Mouse (Mus musculus): ENCODE results near the gene Nufip2. TPM values are rescaled to one million over a fixed set of nuclear protein-coding genes. Genes with fewer than 3 reads are reported as not detected.

Nufip2 gene
- polyA plus RNA-seq, 1 experiment = 30.1 TPM

DNA sequence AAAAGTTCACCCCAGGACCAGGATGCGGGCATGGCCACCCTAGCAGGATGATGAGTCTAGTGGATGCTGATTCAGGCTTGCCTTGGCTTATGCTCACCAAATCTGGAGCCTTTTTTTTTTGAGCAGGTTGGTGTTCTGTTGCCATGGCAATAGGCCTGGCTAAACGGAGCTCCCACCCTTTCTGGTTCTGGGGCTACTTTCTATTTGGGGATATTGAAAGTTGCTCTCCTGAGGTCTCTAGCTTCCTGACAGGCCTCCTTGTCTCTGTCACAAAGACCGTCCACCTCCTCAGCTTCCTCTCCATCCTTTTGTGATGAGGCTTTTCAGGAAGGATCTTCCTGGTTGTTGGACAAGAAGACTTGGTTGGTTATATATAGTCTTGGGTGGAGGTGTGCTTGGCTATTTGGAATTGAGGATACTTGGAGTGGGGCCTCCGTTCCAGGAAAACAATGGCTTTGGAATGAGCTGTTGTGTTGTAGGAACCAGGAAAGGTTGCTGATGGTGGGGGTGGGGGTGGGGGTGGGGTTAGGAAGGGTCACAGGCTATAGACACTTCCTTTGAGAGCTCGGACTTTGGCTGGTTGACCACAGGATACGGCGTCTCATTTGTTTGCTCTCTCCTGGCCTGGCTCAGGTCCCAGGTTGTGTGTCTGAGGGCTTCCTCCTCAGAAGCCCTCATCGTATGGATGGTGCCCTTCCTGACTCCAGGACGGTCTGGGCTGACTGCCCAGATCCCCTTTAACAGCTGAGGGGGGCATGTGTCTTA, 78.9 kb downstream of the Nufip2 start:
- no peak for TF ChIP-seq CTCF (IDR thresholded peaks at IDR 0.05; ENCODE audit: borderline replicate concordance, control insufficient read depth, extremely low read depth, insufficient read depth, low read length, poor library complexity)
- TF ChIP-seq POLR2A (IDR thresholded peaks at IDR 0.05; ENCODE audit: control insufficient read depth, extremely low read depth, insufficient read depth, low read length, poor library complexity) = no peak
- WGBS = 76% methylated on average over 9 of the region's 9 CpGs
- DNase-seq = no peak
- Histone ChIP-seq H3K36me3 (ENCODE audit: control insufficient read depth, insufficient read depth, low read length) (no peaks in the 10 kb centered on the region), H3K4me1 (replicated peaks; ENCODE audit: control insufficient read depth, insufficient read depth, low read length) (peaks cover 37% of the 10 kb centered on the region), H3K27ac (ENCODE audit: control insufficient read depth, insufficient read depth, low read length) (no peak overlapping the region), H3K27me3 (ENCODE audit: control insufficient read depth, insufficient read depth, low read length) (no peaks in the 10 kb centered on the region), H3K4me3 (ENCODE audit: control insufficient read depth, insufficient read depth, low read length) (no peak overlapping the region)

DNA sequence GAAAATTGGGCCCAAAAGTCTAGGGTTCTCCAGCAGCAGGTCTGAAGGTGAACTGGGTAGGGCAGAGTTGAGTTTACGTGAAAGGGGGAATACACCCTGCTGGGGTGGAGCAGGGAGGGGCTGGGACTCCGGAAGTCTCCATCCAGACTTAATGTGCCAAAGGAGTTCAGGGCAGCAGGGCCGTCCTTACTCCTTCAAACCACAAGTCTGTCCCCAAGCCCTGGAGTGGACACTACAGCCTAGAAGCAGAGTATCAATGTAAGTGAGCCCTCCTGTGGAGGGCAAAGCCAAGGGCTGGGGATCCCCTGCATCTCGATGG, 79.5 kb downstream of the Nufip2 start:
- peaks cover 41% of the 10 kb centered on the region for H3K4me1 ChIP-seq (replicated peaks; ENCODE audit: control insufficient read depth, insufficient read depth, low read length)
- 91% methylated on average over 4 of the region's 4 CpGs for WGBS
- H3K27ac ChIP-seq (ENCODE audit: control insufficient read depth, insufficient read depth, low read length) = no peak overlapping the region
- DNase-seq = no peak
- no peak overlapping the region for H3K4me3 ChIP-seq (ENCODE audit: control insufficient read depth, insufficient read depth, low read length)
- no peaks in the 10 kb centered on the region for H3K36me3 ChIP-seq (ENCODE audit: control insufficient read depth, insufficient read depth, low read length)
- H3K27me3 ChIP-seq (ENCODE audit: control insufficient read depth, insufficient read depth, low read length) = no peaks in the 10 kb centered on the region
- TF ChIP-seq CTCF (IDR thresholded peaks at IDR 0.05; ENCODE audit: borderline replicate concordance, control insufficient read depth, extremely low read depth, insufficient read depth, low read length, poor library complexity) = no peak
- TF ChIP-seq POLR2A (IDR thresholded peaks at IDR 0.05; ENCODE audit: control insufficient read depth, extremely low read depth, insufficient read depth, low read length, poor library complexity) = no peak

DNA sequence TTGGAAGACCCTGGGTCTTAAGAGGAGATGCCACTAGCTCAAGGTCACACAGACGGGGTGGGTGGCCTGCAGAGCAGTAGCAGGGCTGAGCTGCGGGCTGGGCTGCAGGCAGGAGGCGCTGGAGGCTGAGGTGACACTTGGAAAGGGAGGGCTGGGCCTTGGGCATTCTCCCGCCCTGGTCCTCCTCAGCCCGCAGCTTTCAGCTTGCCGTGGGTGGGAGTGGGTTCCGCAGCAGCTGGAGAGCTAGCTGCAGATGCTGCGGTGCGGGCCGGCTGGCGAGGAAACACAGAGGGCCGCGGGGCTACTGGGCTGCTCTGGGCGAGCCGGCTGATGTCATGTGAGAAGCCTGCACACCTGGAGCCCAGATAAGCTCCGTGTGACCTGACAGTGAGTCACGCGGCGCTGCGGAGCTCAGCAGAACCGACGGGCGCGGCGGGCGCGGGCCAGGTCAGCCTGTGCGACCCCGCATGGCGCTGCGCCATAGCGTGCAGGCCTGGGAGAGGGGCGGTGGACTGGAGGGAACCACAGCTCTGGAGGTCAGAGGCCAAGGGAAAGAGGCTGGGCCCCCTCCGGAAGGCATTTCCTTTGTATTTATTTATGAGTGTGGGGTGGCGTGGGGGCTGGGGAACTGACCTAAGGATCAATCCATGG, 80.5 kb downstream of the Nufip2 start:
- no peaks in the 10 kb centered on the region for H3K36me3 ChIP-seq (ENCODE audit: control insufficient read depth, insufficient read depth, low read length)
- peak; percentile 45; the same call in 1 of the 2 replicates for TF ChIP-seq CTCF (IDR thresholded peaks at IDR 0.05; ENCODE audit: borderline replicate concordance, control insufficient read depth, extremely low read depth, insufficient read depth, low read length, poor library complexity)
- no peak for TF ChIP-seq POLR2A (IDR thresholded peaks at IDR 0.05; ENCODE audit: control insufficient read depth, extremely low read depth, insufficient read depth, low read length, poor library complexity)
- H3K27ac ChIP-seq (ENCODE audit: control insufficient read depth, insufficient read depth, low read length) = no peak overlapping the region
- 6% methylated on average over 35 of the region's 35 CpGs for WGBS
- H3K4me1 ChIP-seq (replicated peaks; ENCODE audit: control insufficient read depth, insufficient read depth, low read length) = peaks cover 41% of the 10 kb centered on the region
- peak; percentile 61 for DNase-seq
- H3K27me3 ChIP-seq (ENCODE audit: control insufficient read depth, insufficient read depth, low read length) = no peaks in the 10 kb centered on the region
- peak overlapping the region; percentile 44 for H3K4me3 ChIP-seq (ENCODE audit: control insufficient read depth, insufficient read depth, low read length)

DNA sequence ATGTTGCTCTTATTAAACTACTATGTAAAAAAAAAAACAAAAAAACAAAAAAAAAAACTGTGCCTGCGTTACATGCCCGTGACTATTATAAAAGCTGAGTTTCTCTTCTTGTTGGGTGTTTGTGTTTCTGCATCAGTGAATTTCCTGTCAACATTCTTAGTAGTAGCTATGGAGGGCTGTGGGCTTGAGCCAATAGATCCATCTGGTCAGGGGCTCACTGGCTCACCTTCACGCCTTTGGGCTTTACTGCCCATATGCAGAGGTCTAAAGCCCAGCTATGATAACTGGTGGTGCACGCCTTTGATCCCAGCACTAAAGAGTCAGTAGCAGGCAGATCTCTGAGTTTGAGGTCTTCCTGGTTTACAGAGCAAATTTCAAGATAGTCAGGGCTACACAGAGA, 83.5 kb downstream of the Nufip2 start:
- 80% methylated on average over 4 of the region's 4 CpGs for WGBS
- no peaks in the 10 kb centered on the region for H3K27me3 ChIP-seq (ENCODE audit: control insufficient read depth, insufficient read depth, low read length)
- H3K27ac ChIP-seq (ENCODE audit: control insufficient read depth, insufficient read depth, low read length) = no peak overlapping the region
- no peak for TF ChIP-seq POLR2A (IDR thresholded peaks at IDR 0.05; ENCODE audit: control insufficient read depth, extremely low read depth, insufficient read depth, low read length, poor library complexity)
- no peak for TF ChIP-seq CTCF (IDR thresholded peaks at IDR 0.05; ENCODE audit: borderline replicate concordance, control insufficient read depth, extremely low read depth, insufficient read depth, low read length, poor library complexity)
- H3K4me3 ChIP-seq (ENCODE audit: control insufficient read depth, insufficient read depth, low read length) = no peak overlapping the region
- no peak for DNase-seq
- no peaks in the 10 kb centered on the region for H3K36me3 ChIP-seq (ENCODE audit: control insufficient read depth, insufficient read depth, low read length)
- H3K4me1 ChIP-seq (replicated peaks; ENCODE audit: control insufficient read depth, insufficient read depth, low read length) = peaks cover 43% of the 10 kb centered on the region

DNA sequence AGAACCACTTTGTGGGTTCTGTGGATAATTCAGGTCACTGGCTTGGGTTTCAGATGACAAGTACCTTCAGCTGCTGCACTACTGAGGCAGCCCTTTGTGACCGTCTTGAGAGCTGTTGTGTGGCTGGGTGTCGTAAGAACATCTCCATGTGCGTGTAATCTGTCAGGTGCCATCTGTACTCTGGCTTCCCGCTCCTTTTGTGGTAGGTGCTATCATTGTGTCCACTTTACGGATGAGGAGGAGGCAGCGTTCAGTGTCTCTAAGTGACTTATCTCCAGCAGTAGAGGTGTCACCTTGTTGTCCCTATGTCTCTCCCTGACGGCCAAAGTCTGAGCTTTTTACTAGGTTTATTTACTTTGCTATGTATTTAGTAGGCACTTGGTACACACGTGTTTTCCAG, 84.4 kb downstream of the Nufip2 start:
- no peak for DNase-seq
- H3K4me1 ChIP-seq (replicated peaks; ENCODE audit: control insufficient read depth, insufficient read depth, low read length) = peaks cover 36% of the 10 kb centered on the region
- no peak overlapping the region for H3K27ac ChIP-seq (ENCODE audit: control insufficient read depth, insufficient read depth, low read length)
- H3K36me3 ChIP-seq (ENCODE audit: control insufficient read depth, insufficient read depth, low read length) = no peaks in the 10 kb centered on the region
- 61% methylated on average over 8 of the region's 8 CpGs for WGBS
- TF ChIP-seq CTCF (IDR thresholded peaks at IDR 0.05; ENCODE audit: borderline replicate concordance, control insufficient read depth, extremely low read depth, insufficient read depth, low read length, poor library complexity) (no peak), POLR2A (IDR thresholded peaks at IDR 0.05; ENCODE audit: control insufficient read depth, extremely low read depth, insufficient read depth, low read length, poor library complexity) (no peak)
- no peak overlapping the region for H3K4me3 ChIP-seq (ENCODE audit: control insufficient read depth, insufficient read depth, low read length)
- H3K27me3 ChIP-seq (ENCODE audit: control insufficient read depth, insufficient read depth, low read length) = no peaks in the 10 kb centered on the region

DNA sequence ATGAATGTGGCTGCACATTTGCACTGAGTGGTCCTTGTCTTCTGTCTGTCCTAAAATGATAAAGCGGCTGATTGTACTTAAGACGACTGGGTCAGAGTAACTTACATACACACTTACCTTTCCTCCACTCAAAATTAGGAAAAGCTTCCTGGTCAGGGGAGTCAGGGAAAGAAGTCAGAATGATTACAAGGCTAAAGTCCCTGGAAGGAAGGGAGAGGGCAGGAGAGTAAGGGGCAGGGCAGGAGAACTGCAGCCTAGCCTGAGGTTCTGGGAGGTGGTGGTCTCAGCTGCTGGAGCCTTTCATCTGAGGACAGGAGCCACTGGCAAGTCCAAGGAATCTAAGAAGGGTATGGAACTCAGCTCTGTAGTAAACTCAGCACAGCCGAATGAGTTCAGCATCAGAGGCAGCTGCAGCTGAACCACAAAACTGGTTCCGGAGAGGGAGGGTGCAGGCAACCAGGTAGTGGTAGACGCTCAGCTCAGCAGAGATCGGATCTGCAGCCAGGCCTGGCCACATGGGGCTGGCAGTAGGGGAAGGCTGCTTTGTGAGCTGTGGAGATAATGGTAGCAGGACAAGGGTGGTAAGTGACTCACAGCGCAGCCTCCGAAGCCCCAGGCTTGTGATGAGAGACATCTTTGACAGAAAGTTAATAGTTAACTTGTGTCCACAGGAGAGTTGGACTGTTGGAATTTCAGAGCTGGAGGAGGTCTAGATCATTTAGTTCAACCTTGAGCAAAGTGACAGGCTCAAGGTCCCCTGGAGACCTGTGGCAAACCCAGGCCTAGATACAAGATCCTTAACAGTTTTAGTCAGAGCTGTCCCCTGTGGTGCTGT, 86.1 kb downstream of the Nufip2 start:
- DNase-seq = peak; percentile 30
- Histone ChIP-seq H3K4me1 (replicated peaks; ENCODE audit: control insufficient read depth, insufficient read depth, low read length) (peaks cover 23% of the 10 kb centered on the region), H3K4me3 (ENCODE audit: control insufficient read depth, insufficient read depth, low read length) (no peak overlapping the region), H3K27ac (ENCODE audit: control insufficient read depth, insufficient read depth, low read length) (peak overlapping the region; percentile 53; the same call in 1 of the 2 replicates), H3K36me3 (ENCODE audit: control insufficient read depth, insufficient read depth, low read length) (0 out of 2 replicates have a peak, but pooled peaks cover under 1% of the 10 kb centered on the region), H3K27me3 (ENCODE audit: control insufficient read depth, insufficient read depth, low read length) (no peaks in the 10 kb centered on the region)
- TF ChIP-seq POLR2A (IDR thresholded peaks at IDR 0.05; ENCODE audit: control insufficient read depth, extremely low read depth, insufficient read depth, low read length, poor library complexity) (no peak), CTCF (IDR thresholded peaks at IDR 0.05; ENCODE audit: borderline replicate concordance, control insufficient read depth, extremely low read depth, insufficient read depth, low read length, poor library complexity) (0 out of 2 replicates have a peak, but pooled peaks have one; percentile 22)
- WGBS = 28% methylated on average over 8 of the region's 8 CpGs

All from thymus, adult 2 months (tissue).